Mouse (Mus musculus) CH12F3 (cell line): Measurements from ENCODE around the gene Tyrobp.

ENCODE experiments used
- in situ Hi-C: fragments of 300-500 bp; cut with MboI; formaldehyde crosslinking; loops from 2 replicates; pipeline ENCODE4 v1.14.3; 2020; ENCODE audit warnings: low sequenced_read_pairs

Tyrobp gene

GRCm38 (mm10) chr7:30457629-30458330 is 44.2 kb downstream of the Tyrobp start, which contains the start of the genes Kirrel2 and Nphs1:
Kirrel2 (minus strand) TSS chr7:30457690.
Nphs1 (plus strand) TSS chr7:30458315.
- in situ Hi-C loops = no loop called here

DNA sequence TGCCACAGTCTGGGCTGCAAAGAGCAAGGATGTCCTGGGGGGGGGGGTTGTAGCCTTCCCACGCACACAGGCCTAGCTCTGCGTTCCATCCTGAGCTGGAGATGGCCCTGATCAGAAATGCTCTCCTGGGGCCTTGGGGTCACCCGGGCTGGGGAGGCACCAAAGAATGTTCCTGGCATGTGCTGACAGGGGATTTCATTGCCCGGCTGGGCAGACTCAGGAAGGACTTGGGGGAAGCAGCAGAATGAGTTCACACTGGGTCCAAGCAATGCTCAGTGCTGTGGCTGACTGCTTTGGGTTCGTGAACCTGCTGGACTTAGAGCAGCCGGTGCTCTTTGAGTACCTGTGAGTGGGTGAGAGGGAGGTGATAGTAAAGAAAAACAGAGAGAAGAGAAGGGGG is 45.9 kb downstream of the Tyrobp start:
- in situ Hi-C loops = no loop called here

DNA sequence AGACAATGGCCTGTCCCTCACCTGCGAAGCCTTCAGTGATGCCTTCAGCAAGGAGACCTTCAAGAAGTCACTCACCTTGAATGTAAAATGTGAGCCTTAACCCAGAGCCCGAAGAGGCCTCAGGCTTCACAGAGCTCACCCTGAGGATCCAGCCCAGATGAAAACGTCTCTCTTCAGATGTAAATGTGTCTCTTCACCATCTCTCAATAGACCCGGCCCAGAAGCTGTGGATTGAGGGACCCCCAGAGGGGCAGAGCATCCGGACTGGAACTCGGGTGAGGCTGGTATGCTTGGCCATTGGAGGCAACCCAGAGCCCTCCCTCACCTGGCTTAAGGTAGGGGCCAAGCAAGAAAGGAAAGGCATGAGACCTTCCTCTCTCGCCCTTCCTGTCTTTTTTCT is 50.0 kb downstream of the Tyrobp start:
- in situ Hi-C loops = no loop called here

DNA sequence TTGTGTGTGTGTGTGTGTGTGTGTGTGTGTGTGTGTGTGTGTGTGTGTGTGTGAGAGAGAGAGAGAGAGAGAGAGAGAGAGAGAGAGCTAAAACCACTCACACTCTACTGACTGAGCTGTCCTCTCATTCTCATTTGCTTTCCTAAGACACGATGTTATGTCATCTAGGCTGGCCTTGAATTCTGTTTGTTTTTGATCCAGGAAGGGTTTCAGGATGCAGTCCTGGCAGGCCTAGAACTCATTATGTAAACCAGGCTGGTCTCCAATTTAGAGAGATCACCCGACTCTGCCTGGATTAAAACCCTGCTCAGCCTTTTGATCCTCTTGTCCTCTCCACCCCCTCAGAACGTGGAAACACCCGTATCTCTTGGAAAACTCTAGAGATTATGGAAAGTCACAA is 50.4 kb downstream of the Tyrobp start:
- in situ Hi-C loops = no loop called here

DNA sequence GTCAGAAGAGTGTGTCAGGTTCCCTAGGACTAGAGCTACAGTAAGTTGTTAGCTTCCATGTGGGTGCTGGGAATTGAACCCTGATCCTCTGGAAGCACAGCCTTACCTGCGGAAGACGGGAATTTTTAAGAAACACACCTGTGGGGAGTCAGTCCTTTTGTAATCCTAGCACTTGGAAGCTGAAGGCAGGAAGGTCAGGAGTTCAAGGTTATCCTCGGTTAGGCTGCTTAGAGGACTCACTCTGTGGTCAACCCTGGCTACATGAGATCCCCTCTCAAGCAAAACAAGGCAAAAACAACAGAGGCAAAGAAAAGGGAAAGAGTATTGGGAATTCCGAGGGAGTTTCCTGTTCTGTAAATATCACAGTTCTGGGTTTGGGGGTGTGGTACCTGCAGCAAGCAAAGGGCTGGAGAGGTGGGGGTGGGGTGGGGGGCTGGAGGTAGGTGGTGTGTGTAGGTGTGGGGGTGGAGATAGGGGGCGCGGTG is 51.3 kb downstream of the Tyrobp start:
- in situ Hi-C loops = no loop called here
